17 mouse cellular contexts compared by ENCODE assay signal in the genomic region with DNA sequence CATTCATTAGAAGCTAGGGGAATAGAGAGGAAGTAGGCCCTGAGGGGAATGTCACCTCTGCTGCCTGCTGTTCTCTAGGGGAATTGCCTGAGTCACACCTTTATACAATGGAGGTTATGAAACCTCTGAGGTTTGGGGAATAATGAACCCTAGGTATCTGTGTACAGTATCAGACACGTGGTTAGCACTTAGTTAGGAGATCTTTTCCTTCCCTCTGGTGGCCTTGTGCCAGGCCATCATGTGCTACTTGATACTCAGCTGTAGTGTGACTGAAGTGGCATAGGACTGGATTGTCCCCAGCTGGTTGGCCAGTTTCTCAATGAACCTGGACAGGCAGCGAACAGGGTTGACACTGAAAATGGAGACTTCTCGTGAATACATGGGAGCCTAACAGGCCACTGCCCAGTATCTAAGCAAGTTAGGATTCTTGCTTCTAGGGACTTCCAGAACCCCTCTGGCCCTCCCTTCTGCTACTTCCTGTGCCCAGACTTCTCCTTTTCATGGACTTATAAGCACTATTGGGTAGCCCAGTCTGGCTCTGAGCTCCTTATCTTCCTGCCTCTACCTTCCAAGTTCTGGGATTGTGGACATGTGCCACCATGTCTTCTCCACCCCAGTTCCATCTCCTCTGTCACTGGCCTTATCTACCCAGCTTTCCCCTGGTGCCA. TPM values are rescaled to one million over a fixed set of nuclear protein-coding genes. Genes with fewer than 3 reads are reported as not detected.
DNase-seq lines count a peak whose midpoint lies in the region; ATAC-seq lines count a peak whose summit lies in the region.
"Had no signal": no experiment of that assay in that cellular context is flagged by ENCODE, and none has a peak within 500 bp of the region (broad histone marks: within the 10 kb centered on the region; RNA-seq: fewer than 3 reads in every experiment).

No protein-coding gene starts in this region.

- no peak overlapping the region for H3K9ac ChIP-seq in kidney, embryonic 14.5 days (ENCODE audit: low read depth, low read length)
- H3K9ac ChIP-seq: embryonic facial prominence, embryonic 12.5 days; forebrain, embryonic 12.5 days; heart, embryonic 15.5 days; limb, embryonic 12.5 days; liver, embryonic 15.5 days; midbrain, embryonic 12.5 days had no signal

- no peaks in the 10 kb centered on the region; the same call in 1 of the 2 replicates for H3K9me3 ChIP-seq in kidney, embryonic 14.5 days (ENCODE audit: control insufficient read depth, low read length)
- H3K9me3 ChIP-seq: embryonic facial prominence, embryonic 12.5 days; forebrain, embryonic 12.5 days; heart, embryonic 15.5 days; limb, embryonic 12.5 days; liver, embryonic 15.5 days; midbrain, embryonic 12.5 days had no signal

- DNase-seq in kidney, postnatal 10 days, result peak; percentile 28
- DNase-seq in brain, adult 2 months (ENCODE audit: low read depth, low spot score), result peak; percentile 24
- peak; percentile 61 for DNase-seq in heart, postnatal 4 days
- peak; percentile 78 to 89 for DNase-seq in lung, postnatal 4 days
- DNase-seq in embryo, embryonic 9.5 days (ENCODE audit: extremely low spot score), result no peak
- no peak for DNase-seq in embryo, embryonic 10 days (ENCODE audit: low spot score)
- no peak for DNase-seq in adrenal gland, postnatal 4 days (ENCODE audit: low spot score in 2 of 2)
- DNase-seq: cerebellum, adult 8-10 months; right cerebral cortex, postnatal 25 days had no signal

- H3K36me3 ChIP-seq in kidney, embryonic 14.5 days (ENCODE audit: control insufficient read depth, insufficient read depth, low read length), result peaks cover 20% of the 10 kb centered on the region
- H3K36me3 ChIP-seq: embryonic facial prominence, embryonic 12.5 days; heart, embryonic 15.5 days; liver, embryonic 15.5 days had no signal

- no peak overlapping the region for H3K27ac ChIP-seq in kidney, embryonic 14.5 days (ENCODE audit: low read depth, low read length)
- H3K27ac ChIP-seq: embryonic facial prominence, embryonic 12.5 days; forebrain, embryonic 12.5 days; heart, embryonic 15.5 days; limb, embryonic 12.5 days; liver, embryonic 15.5 days; midbrain, embryonic 12.5 days had no signal

- H3K4me1 ChIP-seq in kidney, embryonic 14.5 days (ENCODE audit: control insufficient read depth, insufficient read depth, low read length), result no peaks in the 10 kb centered on the region
- H3K4me1 ChIP-seq: embryonic facial prominence, embryonic 12.5 days; forebrain, embryonic 12.5 days; limb, embryonic 12.5 days; midbrain, embryonic 12.5 days had no signal

- no peak for ATAC-seq in kidney, embryonic 14.5 days (ENCODE audit: low FRiP score, low TSS enrichment)

- 88% methylated on average over 3 of the region's 3 CpGs for WGBS in kidney, embryonic 14.5 days

- no peak overlapping the region for H3K4me3 ChIP-seq in kidney, embryonic 14.5 days (ENCODE audit: low read length)
- H3K4me3 ChIP-seq: embryonic facial prominence, embryonic 12.5 days; forebrain, embryonic 12.5 days; heart, embryonic 15.5 days; limb, embryonic 12.5 days; liver, embryonic 15.5 days; midbrain, embryonic 12.5 days; myocyte had no signal

- H3K27me3 ChIP-seq in kidney, embryonic 14.5 days (ENCODE audit: control insufficient read depth, insufficient read depth, low read length), result no peaks in the 10 kb centered on the region
- H3K27me3 ChIP-seq: embryonic facial prominence, embryonic 12.5 days; forebrain, embryonic 12.5 days; limb, embryonic 12.5 days; liver, embryonic 15.5 days; midbrain, embryonic 12.5 days had no signal

- H3K4me2 ChIP-seq in kidney, embryonic 14.5 days (replicated peaks; ENCODE audit: low read depth, low read length), result no peak overlapping the region
- H3K4me2 ChIP-seq: embryonic facial prominence, embryonic 12.5 days; forebrain, embryonic 12.5 days; heart, embryonic 15.5 days; limb, embryonic 12.5 days; liver, embryonic 15.5 days; midbrain, embryonic 12.5 days had no signal

RNA-seq across cellular contexts. Expression of gene Plekhh1, which starts 21.7 kb away (rescaled TPM):
- 5.3 and 7.9 TPM in 2 replicates for polyA plus RNA-seq in kidney, embryonic 14.5 days (2014; fragmentation: Nextera tagmentation; extraction: Ambion mirVana)
- 10 to 100 TPM; 10.3 to 13.9 TPM for total RNA-seq in heart, postnatal 4 days (2021)
- total RNA-seq in adrenal gland, postnatal 4 days (2021), result 1 to 10 TPM; 2.7 to 6.7 TPM

RNA-seq across cellular contexts. Expression of gene Pigh, which starts 38.8 kb away (rescaled TPM):
- 27.1 and 36.4 TPM in 2 replicates for polyA plus RNA-seq in kidney, embryonic 14.5 days (2014; fragmentation: Nextera tagmentation; extraction: Ambion mirVana)
- 1 to 10 TPM; 3.8 to 4.4 TPM for total RNA-seq in heart, postnatal 4 days (2021)
- total RNA-seq in adrenal gland, postnatal 4 days (2021), result 10 to 100 TPM; 10.7 to 12.5 TPM

RNA-seq across cellular contexts. Expression of gene Tmem229b, which starts 43.3 kb away (rescaled TPM):
- polyA plus RNA-seq in kidney, embryonic 14.5 days (2014; fragmentation: Nextera tagmentation; extraction: Ambion mirVana), result 2.3 and 2.9 TPM in 2 replicates
- total RNA-seq in heart, postnatal 4 days (2021), result 1 to 10 TPM; 3.1 to 3.8 TPM
- 10 to 100 TPM; 18.3 to 19.8 TPM for total RNA-seq in adrenal gland, postnatal 4 days (2021)

Comparison
In these comparisons a context has a peak if more than half of its experiments do, and no peak if none do; other contexts are left out.
1. DNase-seq: peak in kidney, postnatal 10 days (single experiment), brain, adult 2 months (single experiment), heart, postnatal 4 days (single experiment) and lung, postnatal 4 days (2 of 2); none in embryo, embryonic 9.5 days (single experiment), embryo, embryonic 10 days (single experiment) and adrenal gland, postnatal 4 days (0 of 2).
2. RNA of gene Tmem229b, which starts 43.3 kb away (total RNA-seq): 18.3 to 19.8 TPM in adrenal gland, postnatal 4 days; 3.1 to 3.8 TPM in heart, postnatal 4 days; every median in the first group is over 4 times any median in the second.